Mouse (Mus musculus): ENCODE data around the gene Rapsn. TPM values are rescaled to one million over a fixed set of nuclear protein-coding genes. Genes with fewer than 3 reads are reported as not detected.

Gene Rapsn
- total RNA-seq, 2 experiments from 2014 or later = 0.35 to 0.43 TPM

GRCm38 (mm10) chr2:91078314-91079025, 43.0 kb downstream of the Rapsn start:
- DNase-seq (ENCODE audit: low spot score in 2 of 2) = no peak

GRCm38 (mm10) chr2:91079026-91079384, 43.6 kb downstream of the Rapsn start:
- no peak for DNase-seq (ENCODE audit: low spot score in 2 of 2)

GRCm38 (mm10) chr2:91080784-91081513, 45.5 kb downstream of the Rapsn start:
- DNase-seq (ENCODE audit: low spot score in 2 of 2) = no peak

GRCm38 (mm10) chr2:91081775-91082695, 46.6 kb downstream of the Rapsn start, which contains the start of gene Spi1:
Spi1 (plus strand) TSS chr2:91082390.
- DNase-seq (ENCODE audit: low spot score in 2 of 2) = no peak

- DNase-seq (ENCODE audit: low spot score in 2 of 2) = no peak
Observed at GRCm38 (mm10) chr2:91082844-91083243, 47.4 kb downstream of the Rapsn start.

GRCm38 (mm10) chr2:91083366-91083940, 48.0 kb downstream of the Rapsn start:
- no peak for DNase-seq (ENCODE audit: low spot score in 2 of 2)

GRCm38 (mm10) chr2:91084179-91084820, 48.9 kb downstream of the Rapsn start:
- no peak for DNase-seq (ENCODE audit: low spot score in 2 of 2)

- no peak for DNase-seq (ENCODE audit: low spot score in 2 of 2)
Observed at GRCm38 (mm10) chr2:91085494-91086391, 50.3 kb downstream of the Rapsn start.

GRCm38 (mm10) chr2:91086392-91087237, 51.2 kb downstream of the Rapsn start:
- no peak for DNase-seq (ENCODE audit: low spot score in 2 of 2)

GRCm38 (mm10) chr2:91087453-91087852, 52.0 kb downstream of the Rapsn start:
- no peak for DNase-seq (ENCODE audit: low spot score in 2 of 2)

- no peak for DNase-seq (ENCODE audit: low spot score in 2 of 2)
Observed at GRCm38 (mm10) chr2:91088987-91089386, 53.6 kb downstream of the Rapsn start.

GRCm38 (mm10) chr2:91090208-91090607, 54.8 kb downstream of the Rapsn start:
- DNase-seq (ENCODE audit: low spot score in 2 of 2) = no peak

GRCm38 (mm10) chr2:91090827-91091226, 55.4 kb downstream of the Rapsn start:
- DNase-seq (ENCODE audit: low spot score in 2 of 2) = no peak

Other genes with a start within 250 kb of the Rapsn start
- 100 to 1,000 TPM; 134 to 139 TPM for gene Mtch2, start 188.5 kb upstream of the Rapsn start, total RNA-seq (2021)
- 100 to 1,000 TPM; 172 to 176 TPM for gene C1qtnf4, start 149.8 kb upstream of the Rapsn start, total RNA-seq (2021)
- 10 to 100 TPM; 31.3 to 38.8 TPM for gene Kbtbd4, start 130.9 kb upstream of the Rapsn start, total RNA-seq (2021)
- 100 to 1,000 TPM; 226 to 232 TPM for gene Ndufs3, start 130.8 kb upstream of the Rapsn start, total RNA-seq (2021)
- 100 to 1,000 TPM; 117 to 120 TPM for gene Celf1, start 95.2 kb upstream of the Rapsn start, total RNA-seq (2021)
- 100 to 1,000 TPM; 214 to 234 TPM for gene Psmc3, start 18.4 kb downstream of the Rapsn start, total RNA-seq (2021)
- 10 to 100 TPM; 24.7 to 29.6 TPM for gene Slc39a13, start 34.8 kb downstream of the Rapsn start, total RNA-seq (2021)
- 1 to 10 TPM; 4.0 to 4.5 TPM for gene Spi1, start 46.8 kb downstream of the Rapsn start, total RNA-seq (2021)
- under 1 TPM; 0.48 to 0.62 TPM for gene Mybpc3, start 82.5 kb downstream of the Rapsn start, total RNA-seq (2021)
- gene Madd, start 148.2 kb downstream of the Rapsn start, total RNA-seq (2021) = 100 to 1,000 TPM; 197 to 207 TPM
- 1 to 10 TPM; 3.3 to 5.1 TPM for gene Nr1h3, start 167.2 kb downstream of the Rapsn start, total RNA-seq (2021)
- gene Acp2, start 167.3 kb downstream of the Rapsn start, total RNA-seq (2021) = 10 to 100 TPM; 57.3 to 57.9 TPM
- gene Ddb2, start 201.4 kb downstream of the Rapsn start, total RNA-seq (2021) = 1 to 10 TPM; 7.3 to 9.1 TPM
- gene Pacsin3, start 220.3 kb downstream of the Rapsn start, total RNA-seq (2021) = 10 to 100 TPM; 23.2 to 25.5 TPM
- 10 to 100 TPM; 63.9 to 65.1 TPM for gene Arfgap2, start 229.4 kb downstream of the Rapsn start, total RNA-seq (2021)

All from layer of hippocampus, postnatal 14 days (tissue).